Mouse (Mus musculus): ENCODE measurements around the gene Akap10. TPM values are rescaled to one million over a fixed set of nuclear protein-coding genes. Genes with fewer than 3 reads are reported as not detected.
A peak's percentile ranks its signal among the peaks of the same experiment; 100 is the strongest.

The Akap10 gene
- polyA plus RNA-seq, 1 experiment from 2014 or later: 6.8 TPM

DNA sequence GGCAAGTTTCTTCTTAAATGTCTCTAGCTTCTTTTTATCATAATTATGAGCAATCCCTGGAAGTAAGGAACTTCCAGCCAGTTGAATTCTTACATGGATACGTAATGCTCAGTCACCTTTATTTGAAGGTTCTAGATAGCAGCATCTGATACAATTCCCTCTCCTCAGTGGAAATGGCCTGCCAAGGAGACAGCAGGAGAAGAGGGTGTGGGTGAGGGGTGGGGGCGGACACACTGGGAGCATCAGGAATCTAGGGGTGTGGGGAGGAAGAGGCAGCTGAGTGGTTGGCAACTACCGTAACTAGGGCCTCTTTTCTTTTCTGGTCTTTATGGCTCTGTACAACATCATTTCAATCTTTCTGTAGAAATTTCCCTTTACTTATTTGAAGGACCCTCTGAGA lies 10.3 kb downstream of the Akap10 start:
- Histone ChIP-seq H3K36me3 (ENCODE audit: control insufficient read depth, insufficient read depth) (peaks cover 12% of the 10 kb centered on the region), H3K27me3 (replicated peaks; ENCODE audit: control insufficient read depth, insufficient read depth, low read length) (no peaks in the 10 kb centered on the region), H3K9ac (ENCODE audit: low read depth, low read length) (no peak overlapping the region), H3K4me1 (replicated peaks; ENCODE audit: control insufficient read depth, insufficient read depth, low read length) (no peaks in the 10 kb centered on the region), H3K4me3 (ENCODE audit: low read depth, low read length) (no peak overlapping the region), H3K9me3 (ENCODE audit: control insufficient read depth) (no peaks in the 10 kb centered on the region), H3K27ac (ENCODE audit: low read depth, low read length) (no peak overlapping the region), H3K4me2 (replicated peaks; ENCODE audit: low read depth) (no peak overlapping the region)
- ATAC-seq: no peak
- WGBS: 94% methylated on average over 3 of the region's 3 CpGs
- no peak for TF ChIP-seq CTCF (IDR thresholded peaks at IDR 0.05; ENCODE audit: low read depth)

DNA sequence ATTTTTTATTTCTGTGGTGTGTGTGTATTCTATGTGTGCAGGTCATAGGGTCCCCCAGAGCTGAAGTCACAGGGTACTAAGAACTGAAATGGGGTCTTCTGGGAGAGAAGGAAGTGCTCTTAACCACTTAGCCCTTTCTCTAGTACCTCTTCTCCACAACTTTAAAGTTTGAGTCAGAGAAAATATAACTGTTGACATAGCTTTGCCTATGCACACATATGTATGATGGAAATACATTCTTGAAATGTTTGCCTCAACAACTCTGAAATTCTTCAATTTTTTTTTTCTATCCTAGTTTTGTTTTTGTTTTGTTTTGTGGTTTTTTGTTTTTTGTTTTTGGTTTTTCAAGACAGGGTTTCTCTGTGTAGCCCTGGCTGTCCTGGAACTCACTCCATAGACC lies 21.7 kb downstream of the Akap10 start:
- H3K27ac ChIP-seq (ENCODE audit: low read depth, low read length): no peak overlapping the region
- H3K4me2 ChIP-seq (replicated peaks; ENCODE audit: low read depth): no peak overlapping the region
- ATAC-seq: no peak
- H3K9ac ChIP-seq (ENCODE audit: low read depth, low read length): no peak overlapping the region
- no peaks in the 10 kb centered on the region for H3K27me3 ChIP-seq (replicated peaks; ENCODE audit: control insufficient read depth, insufficient read depth, low read length)
- H3K9me3 ChIP-seq (ENCODE audit: control insufficient read depth): no peaks in the 10 kb centered on the region
- peaks cover 59% of the 10 kb centered on the region for H3K36me3 ChIP-seq (ENCODE audit: control insufficient read depth, insufficient read depth)
- no peak overlapping the region for H3K4me3 ChIP-seq (ENCODE audit: low read depth, low read length)
- TF ChIP-seq CTCF (IDR thresholded peaks at IDR 0.05; ENCODE audit: low read depth): no peak
- H3K4me1 ChIP-seq (replicated peaks; ENCODE audit: control insufficient read depth, insufficient read depth, low read length): no peaks in the 10 kb centered on the region

DNA sequence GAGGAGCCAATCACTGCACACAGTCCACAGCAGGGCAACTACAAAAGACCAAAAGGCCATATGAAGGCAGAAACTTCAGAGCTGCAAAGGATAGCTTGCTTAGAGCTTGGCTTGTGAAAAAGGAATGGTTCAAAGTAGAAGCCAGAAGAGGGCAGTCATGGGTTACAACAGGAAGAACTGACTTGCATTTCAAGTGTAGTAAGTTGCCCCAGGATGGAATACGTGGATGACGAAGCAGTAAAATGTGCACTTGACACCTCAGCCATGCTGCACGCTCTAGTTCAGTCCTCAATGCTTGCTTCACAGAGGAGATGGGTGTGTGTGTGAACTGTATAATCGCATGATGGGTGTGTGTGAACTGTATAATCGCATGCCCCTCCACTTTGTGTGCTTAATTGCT lies 47.9 kb downstream of the Akap10 start:
- H3K27ac ChIP-seq (ENCODE audit: low read depth, low read length): no peak overlapping the region
- H3K9ac ChIP-seq (ENCODE audit: low read depth, low read length): no peak overlapping the region
- no peak for ATAC-seq
- H3K4me3 ChIP-seq (ENCODE audit: low read depth, low read length): no peak overlapping the region
- no peaks in the 10 kb centered on the region for H3K27me3 ChIP-seq (replicated peaks; ENCODE audit: control insufficient read depth, insufficient read depth, low read length)
- peak; percentile 62 for TF ChIP-seq CTCF (IDR thresholded peaks at IDR 0.05; ENCODE audit: low read depth)
- H3K4me1 ChIP-seq (replicated peaks; ENCODE audit: control insufficient read depth, insufficient read depth, low read length): no peaks in the 10 kb centered on the region
- peaks cover 34% of the 10 kb centered on the region for H3K36me3 ChIP-seq (ENCODE audit: control insufficient read depth, insufficient read depth)
- no peaks in the 10 kb centered on the region for H3K9me3 ChIP-seq (ENCODE audit: control insufficient read depth)
- WGBS: 49% methylated on average over 5 of the region's 5 CpGs
- H3K4me2 ChIP-seq (replicated peaks; ENCODE audit: low read depth): no peak overlapping the region

DNA sequence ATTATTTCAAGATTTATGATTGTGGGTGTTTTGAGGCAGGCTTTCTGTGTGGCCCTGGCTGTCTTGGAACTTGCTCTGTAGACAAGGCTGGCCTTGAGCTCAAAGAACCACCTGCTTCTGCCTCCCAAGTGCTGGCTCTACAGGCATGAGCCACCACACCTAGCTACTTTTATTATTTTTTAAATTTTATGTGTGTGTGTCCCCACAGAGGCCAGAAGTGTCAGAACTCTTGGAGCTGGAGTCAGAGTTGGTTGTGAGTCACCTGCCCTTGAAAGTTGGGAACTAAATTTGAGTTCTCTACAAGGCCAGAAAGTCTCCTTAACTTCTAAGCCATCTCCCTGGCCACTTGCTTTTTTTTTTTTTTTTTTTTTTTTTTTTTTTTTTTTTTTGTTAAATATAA lies 50.1 kb downstream of the Akap10 start:
- TF ChIP-seq CTCF (IDR thresholded peaks at IDR 0.05; ENCODE audit: low read depth): no peak
- Histone ChIP-seq H3K27ac (ENCODE audit: low read depth, low read length) (no peak overlapping the region), H3K4me3 (ENCODE audit: low read depth, low read length) (no peak overlapping the region), H3K36me3 (ENCODE audit: control insufficient read depth, insufficient read depth) (peaks cover 49% of the 10 kb centered on the region), H3K4me2 (replicated peaks; ENCODE audit: low read depth) (no peak overlapping the region), H3K27me3 (replicated peaks; ENCODE audit: control insufficient read depth, insufficient read depth, low read length) (no peaks in the 10 kb centered on the region), H3K4me1 (replicated peaks; ENCODE audit: control insufficient read depth, insufficient read depth, low read length) (no peaks in the 10 kb centered on the region), H3K9me3 (ENCODE audit: control insufficient read depth) (no peaks in the 10 kb centered on the region), H3K9ac (ENCODE audit: low read depth, low read length) (no peak overlapping the region)
- no peak for ATAC-seq

DNA sequence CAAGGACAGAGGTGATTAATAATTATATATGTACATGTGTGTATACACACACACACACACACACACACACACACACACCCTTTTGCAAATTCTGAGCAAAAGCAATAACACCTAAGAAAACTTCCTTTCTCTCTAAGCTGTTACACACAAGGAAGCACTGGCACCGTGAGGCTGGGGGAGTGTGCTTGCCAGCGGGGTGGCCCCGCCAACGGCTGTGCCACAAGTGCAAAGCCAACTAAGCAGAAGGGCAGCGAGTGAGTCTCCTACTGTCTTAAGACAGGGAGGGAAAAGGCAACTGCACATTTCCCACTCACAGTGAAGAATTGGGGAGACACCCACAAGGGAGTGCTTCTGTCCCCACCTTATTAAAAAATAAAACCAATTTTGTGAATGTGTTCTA lies 58.2 kb downstream of the Akap10 start:
- H3K27ac ChIP-seq (ENCODE audit: low read depth, low read length): no peak overlapping the region
- WGBS: 91% methylated on average over 5 of the region's 5 CpGs
- no peak overlapping the region for H3K4me3 ChIP-seq (ENCODE audit: low read depth, low read length)
- peaks cover 69% of the 10 kb centered on the region for H3K36me3 ChIP-seq (ENCODE audit: control insufficient read depth, insufficient read depth)
- H3K9ac ChIP-seq (ENCODE audit: low read depth, low read length): no peak overlapping the region
- ATAC-seq: no peak
- TF ChIP-seq CTCF (IDR thresholded peaks at IDR 0.05; ENCODE audit: low read depth): no peak
- H3K27me3 ChIP-seq (replicated peaks; ENCODE audit: control insufficient read depth, insufficient read depth, low read length): no peaks in the 10 kb centered on the region
- no peaks in the 10 kb centered on the region for H3K9me3 ChIP-seq (ENCODE audit: control insufficient read depth)
- no peaks in the 10 kb centered on the region for H3K4me1 ChIP-seq (replicated peaks; ENCODE audit: control insufficient read depth, insufficient read depth, low read length)
- H3K4me2 ChIP-seq (replicated peaks; ENCODE audit: low read depth): no peak overlapping the region

DNA sequence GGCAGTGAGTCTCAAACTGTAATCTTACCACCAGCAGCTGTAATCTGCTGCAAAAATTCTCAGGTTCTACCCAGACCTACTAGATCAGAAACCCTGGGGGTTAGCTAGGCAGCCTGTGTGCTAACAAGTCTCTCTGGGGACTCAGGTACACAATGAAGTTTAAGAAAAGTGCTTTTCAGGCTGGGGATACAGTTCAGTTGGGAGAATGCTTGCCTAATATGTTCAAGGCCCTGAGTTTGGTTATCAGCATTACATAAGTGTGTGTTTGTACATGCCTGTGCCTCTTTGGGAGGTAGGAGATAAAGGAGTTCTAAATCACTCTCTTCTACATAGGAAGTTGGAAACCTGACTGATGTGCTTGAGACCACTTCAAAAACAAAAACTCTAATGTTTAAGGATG lies 63.2 kb downstream of the Akap10 start:
- no peaks in the 10 kb centered on the region for H3K27me3 ChIP-seq (replicated peaks; ENCODE audit: control insufficient read depth, insufficient read depth, low read length)
- no peaks in the 10 kb centered on the region for H3K9me3 ChIP-seq (ENCODE audit: control insufficient read depth)
- H3K36me3 ChIP-seq (ENCODE audit: control insufficient read depth, insufficient read depth): peaks cover 32% of the 10 kb centered on the region
- no peak overlapping the region for H3K4me2 ChIP-seq (replicated peaks; ENCODE audit: low read depth)
- H3K4me3 ChIP-seq (ENCODE audit: low read depth, low read length): no peak overlapping the region
- TF ChIP-seq CTCF (IDR thresholded peaks at IDR 0.05; ENCODE audit: low read depth): no peak
- no peaks in the 10 kb centered on the region for H3K4me1 ChIP-seq (replicated peaks; ENCODE audit: control insufficient read depth, insufficient read depth, low read length)
- no peak for ATAC-seq
- no peak overlapping the region for H3K27ac ChIP-seq (ENCODE audit: low read depth, low read length)
- H3K9ac ChIP-seq (ENCODE audit: low read depth, low read length): no peak overlapping the region

Data from intestine, postnatal 0 days (tissue).